Mouse (Mus musculus) kidney, embryonic 14.5 days (tissue): Measurements from ENCODE around the gene Wipf1. TPM values are rescaled to one million over a fixed set of nuclear protein-coding genes. Genes with fewer than 3 reads are reported as not detected.

ENCODE experiments used
- polyA plus RNA-seq: library from polyadenylated mRNA; unstranded; fragments of >200 nt; fragmentation: Nextera tagmentation; extraction: Ambion mirVana; gene quantifications from 2 replicates; pipeline ENCODE4 v1.2.1, GENCODE M21; 2014

The Wipf1 gene
- polyA plus RNA-seq, 1 experiment from 2014 or later = 12.9 TPM

Other genes with a start within 250 kb of the Wipf1 start
- gene Scrn3, start 217.1 kb downstream of the Wipf1 start, polyA plus RNA-seq = 9.8 and 14.5 TPM in 2 replicates
- gene Cir1, start 217.0 kb downstream of the Wipf1 start, polyA plus RNA-seq = 24.1 and 31.8 TPM in 2 replicates
- gene Gpr155, start 143.2 kb downstream of the Wipf1 start, polyA plus RNA-seq = 4.9 and 6.9 TPM in 2 replicates
- 0.35 and 0.86 TPM in 2 replicates for gene Chrna1, start 50.6 kb upstream of the Wipf1 start, polyA plus RNA-seq
- 17.5 and 19.1 TPM in 2 replicates for gene Chn1, start 245.6 kb upstream of the Wipf1 start, polyA plus RNA-seq